Mouse (Mus musculus) midbrain, embryonic 14.5 days (tissue): ENCODE measurements around the gene Ndufs1. TPM values are rescaled to one million over a fixed set of nuclear protein-coding genes. Genes with fewer than 3 reads are reported as not detected.
A peak's percentile ranks its signal among the peaks of the same experiment; 100 is the strongest.

Experiments
- ATAC-seq: fragments of 200-750 bp; cut with Nextera tagmentation; 2 replicates; pipeline ENCODE4 v1.8.0; 2017; ENCODE audit warnings: moderate number of reproducible peaks, moderate library complexity; ENCODE audit not compliant: low FRiP score, low TSS enrichment
- DNase-seq: peaks from one replicate; pipeline ENCODE4 v3.0.0-alpha.2; 2015
- H3K27ac ChIP-seq: fragments of 300-500 bp; sonication (generic); replicated peaks from 2 replicates; pipeline ENCODE4 v1.5.1; 2014; ENCODE audit warnings: mild to moderate bottlenecking, low read depth, low read length, moderate library complexity
- H3K27me3 ChIP-seq: fragments of 300-500 bp; sonication (generic); 2 replicates; pipeline ENCODE4 v1.6.1; 2014; ENCODE audit warnings: low read length, control low read depth, mixed read lengths; ENCODE audit not compliant: control insufficient read depth, insufficient read depth
- H3K36me3 ChIP-seq: fragments of 300-500 bp; sonication (generic); 2 replicates; pipeline ENCODE4 v1.6.1; 2014; ENCODE audit warnings: low read length, control low read depth; ENCODE audit not compliant: control insufficient read depth, insufficient read depth
- H3K4me1 ChIP-seq: fragments of 300-500 bp; sonication (generic); 2 replicates; pipeline ENCODE4 v1.6.1; 2014; ENCODE audit warnings: mild to moderate bottlenecking, antibody characterized with exemption, low read length, control low read depth; ENCODE audit not compliant: control insufficient read depth, insufficient read depth
- H3K4me2 ChIP-seq: fragments of 300-500 bp; sonication (generic); 2 replicates; pipeline ENCODE4 v1.6.1; 2014; ENCODE audit warnings: mild to moderate bottlenecking, low read length, moderate library complexity
- H3K4me3 ChIP-seq: fragments of 300-500 bp; sonication (generic); replicated peaks from 2 replicates; pipeline ENCODE4 v1.5.1; 2014; ENCODE audit warnings: low read depth, low read length
- H3K9ac ChIP-seq: fragments of 300-500 bp; sonication (generic); replicated peaks from 2 replicates; pipeline ENCODE4 v1.6.1; 2014; ENCODE audit warnings: mild to moderate bottlenecking, low read length, moderate library complexity
- H3K9me3 ChIP-seq: fragments of 300-500 bp; sonication (generic); 2 replicates; pipeline ENCODE4 v1.6.1; 2016; ENCODE audit warnings: low read length, control low read depth, mixed read lengths; ENCODE audit not compliant: control insufficient read depth
- WGBS: fragments of 180-500 bp; shearing (Covaris S2); extraction: QIAGEN DNeasy Blood & Tissue Kit; methylation state at CpG from one replicate; pipeline ENCODE4 v1.1.7; 2014; 5-methylcytosine and 5-hydroxymethylcytosine counted together
- polyA plus RNA-seq: library from polyadenylated mRNA; unstranded; fragments of >200 nt; fragmentation: Nextera tagmentation; extraction: Ambion mirVana; gene quantifications from 2 replicates; pipeline ENCODE4 v1.2.1, GENCODE M21; 2014

Ndufs1 gene
- polyA plus RNA-seq, 1 experiment from 2014 or later = 136 TPM

DNA sequence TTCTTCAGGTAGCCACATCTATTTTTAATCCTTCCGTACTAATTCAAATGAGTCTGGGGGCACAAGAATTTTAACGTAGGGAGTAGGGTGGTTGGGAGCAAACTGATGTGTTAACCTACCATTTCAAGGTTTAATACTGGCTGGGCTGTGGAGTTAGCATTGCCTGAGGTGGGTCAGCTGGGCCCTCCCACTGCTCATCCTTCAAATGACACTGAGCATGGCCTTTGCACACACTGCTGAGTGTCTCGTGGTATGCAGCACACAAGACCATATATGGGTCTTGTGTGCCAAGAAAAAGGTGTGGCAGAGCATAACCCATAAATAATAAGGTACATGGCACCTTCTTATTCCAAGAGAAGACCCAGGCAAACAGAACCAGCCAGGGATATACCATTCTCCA, 31.0 kb upstream of the Ndufs1 start:
- WGBS = 81% methylated on average over 3 of the region's 3 CpGs

DNA sequence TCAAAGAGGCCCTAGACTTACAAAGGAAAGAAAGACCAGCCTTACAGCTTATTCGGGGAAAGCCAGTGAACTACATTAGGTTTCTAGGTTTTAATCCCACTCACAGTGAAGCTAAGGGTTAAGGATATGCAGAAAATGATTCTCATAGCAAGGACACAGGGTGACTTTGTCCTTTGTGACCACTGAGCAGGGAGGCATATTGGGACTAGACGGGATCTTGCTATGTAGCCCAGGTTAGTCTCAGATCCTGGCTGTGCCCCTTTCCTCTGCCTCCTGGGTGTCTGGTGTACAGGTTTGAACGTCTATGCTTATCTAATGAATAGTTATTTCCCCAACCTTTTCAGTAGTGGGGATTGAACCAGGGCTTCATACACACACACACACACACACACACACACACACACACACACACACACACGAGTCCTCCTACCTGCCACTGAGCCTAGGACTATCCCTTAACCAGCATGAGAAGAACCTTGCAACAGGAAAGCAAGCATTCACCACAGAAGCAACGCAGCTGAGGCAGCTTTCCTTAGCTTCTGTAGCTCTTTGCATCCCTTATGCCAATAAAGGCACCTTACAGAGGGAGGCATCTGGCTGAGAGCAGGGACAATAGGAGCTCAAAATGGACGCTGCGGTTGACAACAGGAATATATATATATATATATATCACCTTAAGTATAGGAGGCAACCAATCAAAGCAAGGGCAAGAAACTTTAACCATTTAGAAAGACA, 28.2 kb upstream of the Ndufs1 start:
- H3K4me2 ChIP-seq = no peak overlapping the region
- H3K9ac ChIP-seq = no peak overlapping the region
- H3K4me3 ChIP-seq = no peak overlapping the region
- WGBS = 6% methylated on average over 7 of the region's 7 CpGs
- no peaks in the 10 kb centered on the region for H3K36me3 ChIP-seq
- H3K27ac ChIP-seq = peak overlapping the region; percentile 90
- peaks cover 22% of the 10 kb centered on the region for H3K4me1 ChIP-seq
- ATAC-seq = no peak
- H3K27me3 ChIP-seq = no peaks in the 10 kb centered on the region
- no peaks in the 10 kb centered on the region for H3K9me3 ChIP-seq
- DNase-seq = peak; percentile 20

More for the DNA sequence above, 31.0 kb upstream of the Ndufs1 start:
- DNase-seq (no peak), ATAC-seq (no peak)
- H3K4me2 ChIP-seq = no peak overlapping the region
- H3K4me3 ChIP-seq = no peak overlapping the region
- no peak overlapping the region for H3K9ac ChIP-seq
- H3K4me1 ChIP-seq = peaks cover 22% of the 10 kb centered on the region
- no peaks in the 10 kb centered on the region for H3K9me3 ChIP-seq
- H3K36me3 ChIP-seq = no peaks in the 10 kb centered on the region
- H3K27me3 ChIP-seq = no peaks in the 10 kb centered on the region
- no peak overlapping the region for H3K27ac ChIP-seq

- Histone ChIP-seq H3K4me1 (peaks cover 22% of the 10 kb centered on the region), H3K4me3 (no peak overlapping the region), H3K36me3 (no peaks in the 10 kb centered on the region), H3K27me3 (no peaks in the 10 kb centered on the region), H3K4me2 (no peak overlapping the region), H3K27ac (peak overlapping the region; percentile 90), H3K9ac (no peak overlapping the region; the same call in 1 of the 2 replicates), H3K9me3 (no peaks in the 10 kb centered on the region)
- DNase-seq (peak; percentile 84), ATAC-seq (peak; percentile 80; the same call in 1 of the 2 replicates)
- under 1% methylated on average over 7 of the region's 7 CpGs for WGBS
Measured at GRCm38 (mm10) chr1:63203950-63204659, 27.5 kb upstream of the Ndufs1 start.

DNA sequence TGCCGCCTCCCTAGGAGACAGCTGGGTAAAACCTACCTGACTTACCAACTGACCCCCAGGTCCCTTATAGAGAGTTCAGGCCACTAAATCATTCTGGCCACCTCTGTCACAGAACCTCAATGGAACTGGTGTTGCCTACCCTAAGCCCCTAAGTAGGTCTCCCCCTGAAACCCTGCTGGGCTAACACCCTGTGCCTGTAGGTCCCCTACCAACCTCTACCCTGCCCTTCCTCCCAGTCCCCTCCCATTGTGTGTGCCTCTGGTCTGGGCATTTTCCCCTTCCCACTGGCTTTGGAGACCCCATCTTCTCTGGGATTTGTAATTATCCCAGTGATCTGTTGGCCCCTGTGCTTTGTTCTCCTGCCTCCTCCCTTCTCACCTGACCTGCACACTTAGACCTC, 26.8 kb upstream of the Ndufs1 start:
- Histone ChIP-seq H3K27ac (peak overlapping the region; percentile 90), H3K4me3 (no peak overlapping the region), H3K9ac (no peak overlapping the region; the same call in 1 of the 2 replicates), H3K36me3 (no peaks in the 10 kb centered on the region), H3K4me1 (peaks cover 22% of the 10 kb centered on the region), H3K4me2 (no peak overlapping the region), H3K9me3 (no peaks in the 10 kb centered on the region), H3K27me3 (no peaks in the 10 kb centered on the region)
- 78% methylated on average over 1 of the region's 1 CpGs for WGBS
- DNase-seq = no peak
- peak; percentile 37; the same call in 1 of the 2 replicates for ATAC-seq

GRCm38 (mm10) chr1:63201672-63202071, 25.0 kb upstream of the Ndufs1 start:
- H3K36me3 ChIP-seq = no peaks in the 10 kb centered on the region
- ATAC-seq (no peak), DNase-seq (no peak)
- no peak overlapping the region for H3K4me2 ChIP-seq
- no peaks in the 10 kb centered on the region for H3K9me3 ChIP-seq
- H3K9ac ChIP-seq = no peak overlapping the region
- peaks cover 22% of the 10 kb centered on the region for H3K4me1 ChIP-seq
- H3K27me3 ChIP-seq = no peaks in the 10 kb centered on the region
- no peak overlapping the region for H3K27ac ChIP-seq
- H3K4me3 ChIP-seq = no peak overlapping the region
- WGBS = 89% methylated on average over 1 of the region's 1 CpGs

GRCm38 (mm10) chr1:63200322-63200721, 23.7 kb upstream of the Ndufs1 start:
- Histone ChIP-seq H3K27me3 (no peaks in the 10 kb centered on the region), H3K9me3 (no peaks in the 10 kb centered on the region), H3K4me2 (no peak overlapping the region), H3K4me3 (no peak overlapping the region), H3K4me1 (peaks cover 22% of the 10 kb centered on the region), H3K27ac (no peak overlapping the region), H3K36me3 (no peaks in the 10 kb centered on the region), H3K9ac (no peak overlapping the region)
- no peak for ATAC-seq
- WGBS = 95% methylated on average over 18 of the region's 18 CpGs
- no peak for DNase-seq

GRCm38 (mm10) chr1:63199387-63199786, 22.8 kb upstream of the Ndufs1 start:
- ATAC-seq (no peak), DNase-seq (no peak)
- no peak overlapping the region for H3K4me2 ChIP-seq
- no peak overlapping the region for H3K27ac ChIP-seq
- 95% methylated on average over 6 of the region's 6 CpGs for WGBS
- no peaks in the 10 kb centered on the region for H3K36me3 ChIP-seq
- H3K4me3 ChIP-seq = no peak overlapping the region
- peaks cover 15% of the 10 kb centered on the region for H3K4me1 ChIP-seq
- no peaks in the 10 kb centered on the region for H3K27me3 ChIP-seq
- H3K9ac ChIP-seq = no peak overlapping the region
- H3K9me3 ChIP-seq = no peaks in the 10 kb centered on the region

DNA sequence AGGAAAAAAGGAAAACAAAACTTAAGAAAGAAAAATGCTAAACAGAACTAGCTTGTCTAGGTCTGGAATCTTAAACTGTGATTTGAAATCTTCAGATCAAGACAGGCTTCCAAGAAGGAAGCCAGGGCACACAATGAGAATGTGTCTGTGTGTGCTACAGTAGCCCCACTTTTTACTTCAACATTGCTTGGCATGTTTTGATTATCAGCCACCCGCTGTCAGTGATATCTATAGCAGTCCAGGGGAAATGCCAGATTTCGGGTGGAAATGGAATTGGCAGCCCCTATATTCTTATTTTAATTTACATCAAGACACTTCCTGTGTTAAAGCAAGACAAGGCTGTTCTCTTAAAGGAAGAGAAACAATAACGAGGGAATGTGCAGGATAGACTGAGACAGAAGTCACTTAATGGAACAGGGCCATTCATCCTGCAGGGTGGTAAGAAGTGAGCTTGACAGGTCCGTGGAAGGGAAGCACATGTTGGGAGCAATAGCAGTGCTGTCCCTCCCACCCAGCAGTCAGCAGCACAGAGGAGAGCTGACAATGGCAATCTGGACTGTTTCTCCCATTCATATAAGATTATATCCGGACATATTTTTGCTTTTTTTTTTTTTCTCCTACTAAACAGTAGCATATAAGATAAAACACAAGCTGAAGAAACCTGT, 19.3 kb upstream of the Ndufs1 start:
- H3K9me3 ChIP-seq = no peaks in the 10 kb centered on the region

More for the DNA sequence above, 19.3 kb upstream of the Ndufs1 start:
- no peak overlapping the region for H3K27ac ChIP-seq
- H3K9ac ChIP-seq = no peak overlapping the region
- WGBS = 77% methylated on average over 5 of the region's 5 CpGs
- H3K4me3 ChIP-seq = no peak overlapping the region
- no peak overlapping the region for H3K4me2 ChIP-seq
- H3K36me3 ChIP-seq = no peaks in the 10 kb centered on the region
- H3K4me1 ChIP-seq = no peaks in the 10 kb centered on the region
- H3K27me3 ChIP-seq = no peaks in the 10 kb centered on the region
- DNase-seq (no peak), ATAC-seq (no peak)
